Mouse (Mus musculus) heart, adult 2 months (tissue): ENCODE data around the gene Il9.

Experiments
- CTCF ChIP-seq: fragments of 200-600 bp; IDR thresholded peaks from 2 replicates; pipeline ENCODE4 v1.8.1; 2022; ENCODE audit warnings: antibody characterized with exemption, mild to moderate bottlenecking, moderate library complexity
- EP300 ChIP-seq: fragments of 200-500 bp; IDR thresholded peaks from 2 replicates; pipeline ENCODE4 v1.6.1; 2011; ENCODE audit warnings: low read depth, low read length, control low read depth; ENCODE audit not compliant: insufficient read depth
- POLR2A ChIP-seq: fragments of 200-500 bp; IDR thresholded peaks from 2 replicates; pipeline ENCODE4 v1.6.1; 2011; ENCODE audit warnings: mild to moderate bottlenecking, low read depth, low read length, control low read depth; ENCODE audit not compliant: insufficient read depth

GRCm38 (mm10) chr13:56509796-56510195 lies 27.8 kb upstream of the Il9 start:
- TF ChIP-seq POLR2A (no peak), EP300 (no peak), CTCF (no peak)
